Mouse (Mus musculus) G1E (cell line): ENCODE results near the gene Plcd1.

Experiments
- CTCF ChIP-seq: IDR thresholded peaks from 2 replicates; pipeline ENCODE4 v1.5.1; 2012; ENCODE audit warnings: low read depth, low read length, inconsistent platforms, mixed read lengths
- GATA1 ChIP-seq: IDR thresholded peaks from 2 replicates; pipeline ENCODE4 v1.6.1; 2012; ENCODE audit warnings: borderline replicate concordance, low read length, inconsistent platforms, mixed read lengths
- POLR2AphosphoS5 ChIP-seq: IDR thresholded peaks from 2 replicates; pipeline ENCODE4 v1.6.1; 2012; ENCODE audit warnings: low read depth, low read length, inconsistent platforms; ENCODE audit not compliant: insufficient replicate concordance
- TAL1 ChIP-seq: conservative IDR thresholded peaks from 2 replicates; pipeline ENCODE4 v1.6.1; 2012; ENCODE audit warnings: low read depth, low read length, inconsistent platforms, mixed read lengths

DNA sequence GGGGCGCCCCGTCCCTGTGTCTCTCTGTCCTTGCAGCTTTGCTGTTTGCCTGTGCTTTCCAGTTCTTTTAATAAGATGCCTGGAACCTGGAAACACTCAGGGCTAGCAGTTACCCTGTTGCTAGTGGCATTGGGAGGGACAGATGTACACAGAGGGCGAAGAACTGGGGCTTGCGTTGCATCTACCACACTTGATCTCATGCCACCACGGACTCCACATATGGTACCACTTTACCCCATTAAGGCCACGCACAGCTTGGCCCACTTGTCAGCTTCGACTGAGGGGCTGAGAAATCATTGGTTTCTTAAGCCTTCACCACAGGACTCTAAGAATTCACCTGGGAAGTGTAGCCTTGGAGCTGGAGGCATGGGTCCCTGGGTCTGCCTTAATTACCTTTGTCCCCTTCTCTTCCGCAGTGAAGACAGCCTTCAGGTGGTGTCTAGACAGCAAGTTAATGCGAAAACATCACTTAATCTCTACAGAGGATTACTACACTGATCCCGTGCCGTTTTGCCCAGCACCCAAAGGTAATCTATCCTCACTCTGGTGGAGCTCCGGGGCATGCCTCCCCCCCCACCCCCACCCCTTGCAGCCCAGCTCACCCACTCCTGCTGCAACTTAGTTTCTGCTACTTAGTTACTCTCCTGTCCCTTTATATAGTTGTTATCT, 16.5 kb upstream of the Plcd1 start:
- TF ChIP-seq CTCF (no peak), TAL1 (no peak), POLR2AphosphoS5 (no peak), GATA1 (no peak)
